Mouse (Mus musculus) leukemia stem cell, adult 10-12 weeks (primary cell): ENCODE results near the gene Dnajc24. TPM values are rescaled to one million over a fixed set of nuclear protein-coding genes. Genes with fewer than 3 reads are reported as not detected.

Source experiments
- polyA plus RNA-seq: library from polyadenylated mRNA; stranded (reverse); fragments of >175 nt; gene quantifications from 2 replicates; pipeline ENCODE4 v1.2.3, GENCODE M21; 2012; ENCODE audit warnings: low replicate concordance

Dnajc24 gene
- 11.4 and 21.9 TPM in 2 replicates for polyA plus RNA-seq

DNA sequence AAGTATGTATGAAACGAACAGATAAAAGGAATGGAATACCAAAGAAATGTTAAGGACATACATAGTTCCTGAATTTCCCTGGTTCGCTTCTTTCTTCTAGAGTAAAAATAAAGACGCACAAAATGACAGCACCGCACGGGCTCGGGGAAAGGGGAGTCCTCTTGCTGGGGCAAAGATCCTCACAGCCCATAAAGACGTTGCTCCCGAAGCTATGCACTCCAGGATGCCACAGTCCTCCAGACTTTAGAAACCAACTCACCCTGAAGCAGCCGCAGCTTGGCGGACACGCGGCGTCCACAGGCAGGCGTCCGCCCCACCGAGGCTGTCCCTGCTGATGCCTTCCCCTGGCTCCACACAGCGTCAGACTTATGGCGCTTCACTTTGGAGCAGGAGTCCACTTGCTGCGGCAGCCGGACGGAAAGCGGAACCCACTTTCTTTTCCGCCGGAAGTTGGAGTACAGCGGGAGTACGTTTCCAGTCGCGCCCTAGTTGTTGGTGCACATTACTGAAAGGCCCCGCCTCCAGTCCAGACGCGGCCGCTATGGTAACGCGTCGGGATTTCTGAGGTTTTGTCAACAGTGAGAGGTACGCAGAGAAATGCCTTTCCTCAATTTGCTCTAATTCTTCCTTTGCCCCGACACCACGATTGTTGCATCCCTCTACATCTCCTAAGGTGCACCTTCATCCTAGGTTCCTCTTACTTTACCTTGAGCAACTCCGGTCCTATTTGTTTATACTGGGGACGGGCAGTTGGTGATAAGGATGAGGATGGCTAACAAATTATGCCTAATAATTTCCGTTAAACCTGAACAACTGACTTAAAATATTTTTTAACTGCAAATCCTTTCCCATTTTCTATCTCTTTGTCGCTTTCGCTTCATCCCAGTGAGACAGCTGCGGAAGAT, at the start of gene Dnajc24:
TSS of gene Dnajc24 (minus strand) at position 715 of the 905 bp plus-strand sequence.

Other genes starting within 250 kb of the Dnajc24 start
- gene Elp4, start 99.0 kb downstream of the Dnajc24 start, polyA plus RNA-seq = 4.3 and 8.7 TPM in 2 replicates
- gene Immp1l, start 98.9 kb downstream of the Dnajc24 start, polyA plus RNA-seq = 2.0 TPM in 1 of 2 replicates, not detected in the other